Mouse (Mus musculus): Measurements from ENCODE around the gene Calcoco2. TPM values are rescaled to one million over a fixed set of nuclear protein-coding genes. Genes with fewer than 3 reads are reported as not detected.

The Calcoco2 gene
- polyA plus RNA-seq, 1 experiment from 2014 or later = 0.13 TPM

Other genes starting within 250 kb of the Calcoco2 start
- 0.16 and 0.49 TPM in 2 replicates for gene B4galnt2, start 197.1 kb downstream of the Calcoco2 start, polyA plus RNA-seq (2016; fragmentation: Nextera tagmentation; extraction: Ambion mirVana)
- gene Igf2bp1, start 106.0 kb downstream of the Calcoco2 start, polyA plus RNA-seq (2016; fragmentation: Nextera tagmentation; extraction: Ambion mirVana) = 88.7 and 107 TPM in 2 replicates
- not detected in 2 replicates for gene Gip, start 87.4 kb downstream of the Calcoco2 start, polyA plus RNA-seq (2016; fragmentation: Nextera tagmentation; extraction: Ambion mirVana)
- gene Snf8, start 77.1 kb downstream of the Calcoco2 start, polyA plus RNA-seq (2016; fragmentation: Nextera tagmentation; extraction: Ambion mirVana) = 88.3 and 102 TPM in 2 replicates
- 35.2 and 44.4 TPM in 2 replicates for gene Ube2z, start 46.6 kb downstream of the Calcoco2 start, polyA plus RNA-seq (2016; fragmentation: Nextera tagmentation; extraction: Ambion mirVana)
- gene Atp5g1, start 36.3 kb downstream of the Calcoco2 start, polyA plus RNA-seq (2016; fragmentation: Nextera tagmentation; extraction: Ambion mirVana) = 1,240 and 1,624 TPM in 2 replicates
- not detected in 2 replicates for gene Ttll6, start 21.8 kb upstream of the Calcoco2 start, polyA plus RNA-seq (2016; fragmentation: Nextera tagmentation; extraction: Ambion mirVana)
- not detected in 2 replicates for gene Hoxb13, start 82.4 kb upstream of the Calcoco2 start, polyA plus RNA-seq (2016; fragmentation: Nextera tagmentation; extraction: Ambion mirVana)
- 0.75 TPM in 1 of 2 replicates, not detected in the other for gene Hoxb9, start 159.5 kb upstream of the Calcoco2 start, polyA plus RNA-seq (2016; fragmentation: Nextera tagmentation; extraction: Ambion mirVana)
- gene Hoxb8, start 169.9 kb upstream of the Calcoco2 start, polyA plus RNA-seq (2016; fragmentation: Nextera tagmentation; extraction: Ambion mirVana) = 0.30 TPM in 1 of 2 replicates, not detected in the other
- 0.11 and 1.3 TPM in 2 replicates for gene Hoxb7, start 174.7 kb upstream of the Calcoco2 start, polyA plus RNA-seq (2016; fragmentation: Nextera tagmentation; extraction: Ambion mirVana)
- 0.42 and 2.2 TPM in 2 replicates for gene Hoxb6, start 180.5 kb upstream of the Calcoco2 start, polyA plus RNA-seq (2016; fragmentation: Nextera tagmentation; extraction: Ambion mirVana)
- gene Hoxb5, start 191.4 kb upstream of the Calcoco2 start, polyA plus RNA-seq (2016; fragmentation: Nextera tagmentation; extraction: Ambion mirVana) = 1.0 and 5.2 TPM in 2 replicates
- 0.31 and 2.0 TPM in 2 replicates for gene Hoxb4, start 206.3 kb upstream of the Calcoco2 start, polyA plus RNA-seq (2016; fragmentation: Nextera tagmentation; extraction: Ambion mirVana)
- 0.42 and 1.8 TPM in 2 replicates for gene Hoxb3, start 211.4 kb upstream of the Calcoco2 start, polyA plus RNA-seq (2016; fragmentation: Nextera tagmentation; extraction: Ambion mirVana)
- gene Hoxb2, start 238.6 kb upstream of the Calcoco2 start, polyA plus RNA-seq (2016; fragmentation: Nextera tagmentation; extraction: Ambion mirVana) = 5.7 and 27.6 TPM in 2 replicates

Data from heart, embryonic 10.5 days (tissue).